Mouse (Mus musculus) splenic B cell, adult 2 months (primary cell): Measurements from ENCODE around the gene Ciao2a.

ENCODE experiments used
- DNase-seq: peaks from one replicate; pipeline ENCODE4 v3.0.0-alpha.2; 2011; ENCODE audit warnings: low read depth, low spot score
- H3K27me3 ChIP-seq: 2 replicates; pipeline ENCODE4 v1.6.1; 2012; ENCODE audit warnings: mild to moderate bottlenecking, low read length, moderate library complexity, mixed read lengths; ENCODE audit not compliant: control insufficient read depth, poor library complexity, insufficient read depth, severe bottlenecking
- H3K36me3 ChIP-seq: 2 replicates; pipeline ENCODE4 v1.6.1; 2012; ENCODE audit warnings: mild to moderate bottlenecking, low read length, moderate library complexity, mixed read lengths; ENCODE audit not compliant: control insufficient read depth, poor library complexity, insufficient read depth, severe bottlenecking

The Ciao2a gene

GRCm38 (mm10) chr9:66162995-66163394 is 36.6 kb downstream of the Ciao2a start:
- no peaks in the 10 kb centered on the region for H3K36me3 ChIP-seq
- no peaks in the 10 kb centered on the region for H3K27me3 ChIP-seq
- DNase-seq: no peak

GRCm38 (mm10) chr9:66167222-66167621 is 40.8 kb downstream of the Ciao2a start:
- no peak for DNase-seq
- H3K27me3 ChIP-seq: no peaks in the 10 kb centered on the region
- no peaks in the 10 kb centered on the region for H3K36me3 ChIP-seq

- H3K36me3 ChIP-seq: no peaks in the 10 kb centered on the region
- H3K27me3 ChIP-seq: no peaks in the 10 kb centered on the region
- no peak for DNase-seq
Measured at GRCm38 (mm10) chr9:66168233-66168632, 41.8 kb downstream of the Ciao2a start.

GRCm38 (mm10) chr9:66170506-66170905 is 44.1 kb downstream of the Ciao2a start:
- Histone ChIP-seq H3K27me3 (no peaks in the 10 kb centered on the region), H3K36me3 (no peaks in the 10 kb centered on the region)
- DNase-seq: no peak

- DNase-seq: no peak
- H3K27me3 ChIP-seq: no peaks in the 10 kb centered on the region
- H3K36me3 ChIP-seq: no peaks in the 10 kb centered on the region
Measured at GRCm38 (mm10) chr9:66171275-66171921, 45.0 kb downstream of the Ciao2a start.

- DNase-seq: no peak
- Histone ChIP-seq H3K36me3 (no peaks in the 10 kb centered on the region), H3K27me3 (no peaks in the 10 kb centered on the region)
Measured at GRCm38 (mm10) chr9:66173316-66173855, 47.0 kb downstream of the Ciao2a start.

GRCm38 (mm10) chr9:66174985-66175384 is 48.6 kb downstream of the Ciao2a start:
- no peak for DNase-seq
- no peaks in the 10 kb centered on the region for H3K27me3 ChIP-seq
- H3K36me3 ChIP-seq: no peaks in the 10 kb centered on the region

GRCm38 (mm10) chr9:66177975-66178374 is 51.6 kb downstream of the Ciao2a start:
- DNase-seq: no peak
- no peaks in the 10 kb centered on the region for H3K27me3 ChIP-seq
- no peaks in the 10 kb centered on the region for H3K36me3 ChIP-seq

- no peaks in the 10 kb centered on the region for H3K36me3 ChIP-seq
- H3K27me3 ChIP-seq: no peaks in the 10 kb centered on the region
- no peak for DNase-seq
Measured at GRCm38 (mm10) chr9:66179795-66180194, 53.4 kb downstream of the Ciao2a start.

- DNase-seq: no peak
- Histone ChIP-seq H3K36me3 (no peaks in the 10 kb centered on the region), H3K27me3 (no peaks in the 10 kb centered on the region)
Measured at GRCm38 (mm10) chr9:66181126-66181825, 54.9 kb downstream of the Ciao2a start.

- H3K27me3 ChIP-seq: no peaks in the 10 kb centered on the region
- H3K36me3 ChIP-seq: no peaks in the 10 kb centered on the region
- no peak for DNase-seq
Measured at GRCm38 (mm10) chr9:66181826-66182678, 55.6 kb downstream of the Ciao2a start.

GRCm38 (mm10) chr9:66182679-66182993 is 56.2 kb downstream of the Ciao2a start:
- Histone ChIP-seq H3K27me3 (no peaks in the 10 kb centered on the region), H3K36me3 (no peaks in the 10 kb centered on the region)
- no peak for DNase-seq

- DNase-seq: no peak
Measured at GRCm38 (mm10) chr9:66183023-66183422, 56.6 kb downstream of the Ciao2a start.

GRCm38 (mm10) chr9:66184572-66184971 is 58.2 kb downstream of the Ciao2a start:
- no peak for DNase-seq
- no peaks in the 10 kb centered on the region for H3K36me3 ChIP-seq
- H3K27me3 ChIP-seq: no peaks in the 10 kb centered on the region

More at GRCm38 (mm10) chr9:66183023-66183422, 56.6 kb downstream of the Ciao2a start:
- Histone ChIP-seq H3K27me3 (no peaks in the 10 kb centered on the region), H3K36me3 (no peaks in the 10 kb centered on the region)

GRCm38 (mm10) chr9:66186426-66186825 is 60.0 kb downstream of the Ciao2a start:
- no peaks in the 10 kb centered on the region for H3K36me3 ChIP-seq
- DNase-seq: peak; percentile 32
- H3K27me3 ChIP-seq: no peaks in the 10 kb centered on the region
